Mouse (Mus musculus) spleen, adult 2 months (tissue): Measurements from ENCODE around the gene Meioc.

Experiments used
- CTCF ChIP-seq: fragments of 200-500 bp; IDR thresholded peaks from 2 replicates; pipeline ENCODE4 v1.5.1; 2011; ENCODE audit warnings: mild to moderate bottlenecking, inconsistent platforms; ENCODE audit not compliant: insufficient read depth, insufficient read length, insufficient replicate concordance; ENCODE audit errors: extremely low read depth
- POLR2A ChIP-seq: fragments of 200-500 bp; IDR thresholded peaks from 2 replicates; pipeline ENCODE4 v1.6.1; 2011; ENCODE audit warnings: low read depth, low read length, inconsistent platforms

GRCm38 (mm10) chr11:102624888-102625407, 38.6 kb upstream of the Meioc start:
- no peak for TF ChIP-seq POLR2A
- no peak for TF ChIP-seq CTCF
